Mouse (Mus musculus) forebrain, embryonic 10.5 days (tissue): ENCODE measurements around the gene Fcrl5. TPM values are rescaled to one million over a fixed set of nuclear protein-coding genes. Genes with fewer than 3 reads are reported as not detected.
A peak's percentile ranks its signal among the peaks of the same experiment; 100 is the strongest.

Experiments
- DNase-seq: peaks from one replicate; pipeline ENCODE4 v3.0.0-alpha.2; 2017; ENCODE audit warnings: low spot score; ENCODE audit errors: extremely low spot score
- H3K27ac ChIP-seq: fragments of 300-500 bp; sonication (generic); 2 replicates; pipeline ENCODE4 v1.5.1; 2016; ENCODE audit warnings: mild to moderate bottlenecking
- H3K27me3 ChIP-seq: fragments of 300-500 bp; sonication (generic); 2 replicates; pipeline ENCODE4 v1.6.1; 2016; ENCODE audit warnings: mild to moderate bottlenecking; ENCODE audit not compliant: poor library complexity, severe bottlenecking
- H3K36me3 ChIP-seq: fragments of 300-500 bp; sonication (generic); replicated peaks from 2 replicates; pipeline ENCODE4 v1.6.1; 2016; ENCODE audit warnings: mild to moderate bottlenecking, moderate library complexity
- H3K4me1 ChIP-seq: fragments of 300-500 bp; sonication (generic); 2 replicates; pipeline ENCODE4 v1.6.1; 2016
- H3K4me3 ChIP-seq: fragments of 300-500 bp; sonication (generic); 2 replicates; pipeline ENCODE4 v1.5.1; 2016; ENCODE audit warnings: mild to moderate bottlenecking, moderate library complexity
- H3K9me3 ChIP-seq: fragments of 300-500 bp; sonication (generic); 2 replicates; pipeline ENCODE4 v1.6.1; 2016; ENCODE audit warnings: mild to moderate bottlenecking, moderate library complexity
- WGBS: fragments of 180-500 bp; shearing (Covaris S2); methylation state at CpG from one replicate; pipeline ENCODE4 v1.1.7; 2016; 5-methylcytosine and 5-hydroxymethylcytosine counted together
- polyA plus RNA-seq: library from polyadenylated mRNA; unstranded; fragments of >200 nt; fragmentation: Nextera tagmentation; extraction: Ambion mirVana; gene quantifications from 2 replicates; pipeline ENCODE4 v1.2.1, GENCODE M21; 2016

Fcrl5 gene
- polyA plus RNA-seq, 1 experiment from 2014 or later = not detected

GRCm38 (mm10) chr3:87542481-87543215, 107.1 kb downstream of the Fcrl5 start:
- Histone ChIP-seq H3K4me3 (no peak overlapping the region), H3K27ac (peak overlapping the region; percentile 72), H3K27me3 (peaks cover 24% of the 10 kb centered on the region; the same call in 1 of the 2 replicates), H3K36me3 (peaks cover 20% of the 10 kb centered on the region), H3K4me1 (peaks cover 48% of the 10 kb centered on the region), H3K9me3 (no peaks in the 10 kb centered on the region)
- 32% methylated on average over 7 of the region's 7 CpGs for WGBS
- DNase-seq = peak; percentile 24

GRCm38 (mm10) chr3:87545554-87545953, 110.0 kb downstream of the Fcrl5 start:
- no peaks in the 10 kb centered on the region for H3K9me3 ChIP-seq
- no peak for DNase-seq
- peaks cover 35% of the 10 kb centered on the region for H3K27me3 ChIP-seq
- WGBS = 69% methylated on average over 3 of the region's 3 CpGs
- no peak overlapping the region for H3K27ac ChIP-seq
- peaks cover 51% of the 10 kb centered on the region for H3K4me1 ChIP-seq
- H3K4me3 ChIP-seq = no peak overlapping the region
- no peaks in the 10 kb centered on the region for H3K36me3 ChIP-seq

- no peaks in the 10 kb centered on the region for H3K9me3 ChIP-seq
- H3K36me3 ChIP-seq = no peaks in the 10 kb centered on the region
- H3K4me1 ChIP-seq = peaks cover 44% of the 10 kb centered on the region
- H3K27me3 ChIP-seq = peaks cover 42% of the 10 kb centered on the region
- H3K27ac ChIP-seq = no peak overlapping the region
- 87% methylated on average over 10 of the region's 10 CpGs for WGBS
- H3K4me3 ChIP-seq = no peak overlapping the region
- DNase-seq = no peak
Measured at GRCm38 (mm10) chr3:87546291-87546721, 110.7 kb downstream of the Fcrl5 start.

- Histone ChIP-seq H3K9me3 (no peaks in the 10 kb centered on the region), H3K27ac (no peak overlapping the region), H3K4me3 (no peak overlapping the region), H3K4me1 (peaks cover 27% of the 10 kb centered on the region), H3K27me3 (peaks cover 40% of the 10 kb centered on the region), H3K36me3 (no peaks in the 10 kb centered on the region)
- 31% methylated on average over 14 of the region's 14 CpGs for WGBS
- no peak for DNase-seq
Measured at GRCm38 (mm10) chr3:87549908-87550307, 114.3 kb downstream of the Fcrl5 start.

Other genes starting within 250 kb of the Fcrl5 start
- gene Fcrls, start 172.0 kb upstream of the Fcrl5 start, polyA plus RNA-seq = 2.0 and 2.6 TPM in 2 replicates
- gene Cd5l, start 77.9 kb upstream of the Fcrl5 start, polyA plus RNA-seq = not detected in 2 replicates
- not detected in 2 replicates for gene Fcrl1, start 59.4 kb upstream of the Fcrl5 start, polyA plus RNA-seq
- gene Etv3, start 89.6 kb downstream of the Fcrl5 start, polyA plus RNA-seq = 10.9 and 11.0 TPM in 2 replicates
- gene Arhgef11, start 181.8 kb downstream of the Fcrl5 start, polyA plus RNA-seq = 14.9 and 15.6 TPM in 2 replicates